Mouse (Mus musculus): Measurements from ENCODE around the gene Tmem107. TPM values are rescaled to one million over a fixed set of nuclear protein-coding genes. Genes with fewer than 3 reads are reported as not detected.

Tmem107 gene
- total and polyA plus RNA-seq, 3 experiments, result 22.6 to 31.3 (median 30.1) TPM

DNA sequence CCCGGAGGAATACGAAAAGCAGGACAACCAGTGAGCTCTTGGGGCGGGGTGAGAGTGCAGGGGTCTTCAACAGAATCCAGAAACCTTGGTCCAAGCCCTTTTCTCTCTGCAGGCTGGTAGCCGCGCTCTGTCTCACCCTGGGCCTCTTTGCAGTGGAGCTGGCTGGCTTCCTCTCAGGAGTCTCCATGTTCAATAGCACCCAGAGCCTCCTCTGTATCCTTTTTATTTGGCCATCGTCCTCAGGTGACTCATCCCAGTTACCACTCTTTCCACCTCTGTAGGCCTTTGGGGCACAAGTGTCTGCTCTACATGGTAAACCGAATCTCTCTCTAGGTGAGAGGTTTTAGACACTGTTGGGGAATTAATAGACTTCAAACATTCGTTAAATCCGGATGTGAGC lies 656 bp downstream of the Tmem107 start:
- dilution Hi-C loops (cut with MboI; ENCODE audit: extremely low pct_ligation_motif_present, extremely low pct_unique_long_range_greater_than_20kb, low sequenced_read_pairs), result no loop called here
- Histone ChIP-seq H3K4me1 (ENCODE audit: control insufficient read depth in 1 of 2, insufficient read depth in 2 of 2) (peaks cover 15 to 49% of the 10 kb centered on the region in 2 experiments), H3K27me3 (replicated peaks) (peaks cover 3% of the 10 kb centered on the region), H3K4me3 (replicated peaks in 1 of 3; ENCODE audit: low read depth in 2 of 3, low read length in 2 of 3, poor library complexity in 1 of 3) (peak overlapping the region; percentile 56 to 73 (median 72)), H3K36me3 (replicated peaks in 1 of 2; ENCODE audit: control insufficient read depth in 1 of 2, insufficient read depth in 1 of 2, low read length in 1 of 2) (no peaks in the 10 kb centered on the region), H3K27ac (ENCODE audit: insufficient read depth, low read depth) (no peak overlapping the region), H3K9me3 (replicated peaks; ENCODE audit: low read length) (no peaks in the 10 kb centered on the region), H3K9ac (ENCODE audit: insufficient read depth, low read depth) (peak overlapping the region; percentile 88), H3K4me2 (ENCODE audit: insufficient read depth, low read depth, poor library complexity, severe bottlenecking) (peak overlapping the region; percentile 85), H3K79me2 (replicated peaks; ENCODE audit: control insufficient read depth, extremely low read depth, insufficient read depth, poor library complexity, severe bottlenecking) (no peaks in the 10 kb centered on the region)
- in situ Hi-C loops (cut with MboI; ENCODE audit: low pct_ligation_motif_present, low pct_unique_long_range_greater_than_20kb, low sequenced_read_pairs), result no loop called here
- DNase-seq (ENCODE audit: extremely low read depth), result no peak
- TF ChIP-seq USF2 (conservative IDR thresholded peaks at IDR 0.05; ENCODE audit: low read depth, low read length) (no peak), MXI1 (IDR thresholded peaks at IDR 0.05; ENCODE audit: low read depth, low read length) (no peak), RAD21 (IDR thresholded peaks at IDR 0.05; ENCODE audit: low read depth, low read length) (no peak), MAX (IDR thresholded peaks at IDR 0.05; ENCODE audit: low read length) (no peak), NELFE (IDR thresholded peaks at IDR 0.05; ENCODE audit: low read depth, low read length) (no peak; the same call in 1 of the 2 replicates), BHLHE40 (IDR thresholded peaks at IDR 0.05; ENCODE audit: low read depth, low read length) (0 out of 2 replicates have a peak, but pooled peaks have one; percentile 28), MYC (IDR thresholded peaks at IDR 0.05; ENCODE audit: low read depth, low read length) (no peak), ZMIZ1 (IDR thresholded peaks at IDR 0.05; ENCODE audit: low read depth, low read length) (no peak), EP300 (IDR thresholded peaks at IDR 0.05; ENCODE audit: low read length) (0 out of 2 replicates have a peak, but pooled peaks have one; percentile 14), NRF1 (IDR thresholded peaks at IDR 0.05; ENCODE audit: low read depth, low read length) (no peak), CTCF (conservative IDR thresholded peaks at IDR 0.05 in 1 of 2, IDR thresholded peaks at IDR 0.05 in 1 of 2; ENCODE audit: low read depth in 2 of 2, low read length in 2 of 2) (no peak), JUN (IDR thresholded peaks at IDR 0.05; ENCODE audit: insufficient read depth, low read depth, low read length) (no peak), RCOR1 (conservative IDR thresholded peaks at IDR 0.05; ENCODE audit: low read depth, low read length) (0 out of 2 replicates have a peak, but pooled peaks have one; percentile 19), SIN3A (IDR thresholded peaks at IDR 0.05; ENCODE audit: low read length) (no peak), CHD1 (IDR thresholded peaks at IDR 0.05; ENCODE audit: low read depth, low read length) (no peak), CHD2 (IDR thresholded peaks at IDR 0.05; ENCODE audit: low read length) (peak; percentile 43; the same call in 1 of the 2 replicates), SMC3 (IDR thresholded peaks at IDR 0.05; ENCODE audit: low read depth, low read length) (no peak), MAZ (IDR thresholded peaks at IDR 0.05; ENCODE audit: low read depth, low read length) (peak; percentile 50; the same call in 1 of the 2 replicates), POLR2AphosphoS2 (IDR thresholded peaks at IDR 0.05; ENCODE audit: low read depth, low read length) (no peak), UBTF (IDR thresholded peaks at IDR 0.05; ENCODE audit: low read depth, low read length) (peak; percentile 43; the same call in 1 of the 2 replicates), POLR2A (IDR thresholded peaks at IDR 0.05; ENCODE audit: low read depth, low read length) (no peak), HCFC1 (IDR thresholded peaks at IDR 0.05; ENCODE audit: low read depth, low read length) (no peak), TBP (conservative IDR thresholded peaks at IDR 0.05; ENCODE audit: low read depth, low read length) (no peak), KAT2A (IDR thresholded peaks at IDR 0.05; ENCODE audit: insufficient replicate concordance, low read length) (no peak), JUND (conservative IDR thresholded peaks at IDR 0.05; ENCODE audit: low read depth, low read length) (no peak), MAFK (IDR thresholded peaks at IDR 0.05; ENCODE audit: insufficient replicate concordance, low read length) (no peak), E2F4 (IDR thresholded peaks at IDR 0.05; ENCODE audit: insufficient replicate concordance, low read depth, low read length) (no peak), ZKSCAN1 (IDR thresholded peaks at IDR 0.05; ENCODE audit: borderline replicate concordance, low read depth, low read length) (no peak), ETS1 (conservative IDR thresholded peaks at IDR 0.05; ENCODE audit: low read depth, low read length) (no peak)
